Mouse (Mus musculus): ENCODE data around the gene Anxa11. TPM values are rescaled to one million over a fixed set of nuclear protein-coding genes. Genes with fewer than 3 reads are reported as not detected.
"Not testable (repeated sequence)": the region's sequence is repeated elsewhere in the genome, so short reads cannot be mapped to it uniquely, and the experiment has no call there.

Gene Anxa11
- polyA plus RNA-seq, 1 experiment: 113 TPM

DNA sequence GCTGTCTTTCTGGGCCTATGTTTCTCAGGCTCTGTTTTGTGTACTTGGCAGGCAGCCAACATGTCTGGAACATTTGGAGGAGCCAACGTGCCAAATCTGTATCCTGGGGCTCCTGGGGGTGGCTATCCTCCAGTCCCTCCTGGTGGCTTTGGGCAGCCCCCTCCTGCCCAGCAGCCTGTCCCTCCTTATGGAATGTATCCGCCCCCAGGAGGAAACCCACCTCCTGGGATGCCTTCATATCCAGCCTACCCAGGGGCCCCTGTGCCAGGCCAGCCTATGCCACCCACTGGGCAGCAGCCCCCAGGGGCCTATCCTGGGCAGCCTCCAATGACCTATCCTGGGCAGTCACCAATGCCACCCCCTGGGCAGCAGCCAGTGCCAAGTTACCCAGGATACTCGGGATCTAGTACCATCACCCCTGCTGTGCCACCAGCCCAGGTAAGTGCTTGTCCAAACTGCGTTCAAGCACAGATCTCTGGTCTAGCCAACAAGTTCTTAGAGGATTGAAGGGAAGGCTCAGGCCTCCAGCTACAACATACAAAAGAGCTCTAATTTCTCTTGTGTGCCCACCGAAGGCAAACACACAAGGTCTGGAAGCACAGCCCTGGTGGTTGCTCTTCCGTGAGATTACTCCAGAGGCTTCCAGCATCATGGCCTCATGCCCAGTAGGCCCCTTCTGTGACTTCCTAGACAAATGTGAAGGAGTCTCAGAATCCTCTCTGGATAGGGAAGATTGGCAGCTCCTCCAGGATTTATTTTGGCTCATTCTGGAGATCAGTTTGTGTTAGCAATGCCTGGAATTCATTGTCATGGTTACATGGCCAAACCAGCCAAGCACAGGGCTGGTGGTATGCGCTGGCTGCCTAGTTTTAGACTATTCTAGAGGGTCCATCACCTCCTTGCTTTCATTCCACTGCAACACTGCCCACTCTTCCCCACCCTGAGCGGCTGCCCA is 30.8 kb downstream of the Anxa11 start:
- 92% methylated on average over 8 of the region's 8 CpGs for WGBS
- Histone ChIP-seq H3K4me3 (ENCODE audit: control insufficient read depth, insufficient read depth, low read length) (no peak overlapping the region), H3K27ac (ENCODE audit: control insufficient read depth, insufficient read depth, low read length) (no peak overlapping the region), H3K27me3 (ENCODE audit: control insufficient read depth, insufficient read depth, low read length) (no peaks in the 10 kb centered on the region), H3K4me1 (replicated peaks; ENCODE audit: control insufficient read depth, insufficient read depth, low read length) (peaks cover 4% of the 10 kb centered on the region; the same call in 1 of the 2 replicates), H3K36me3 (ENCODE audit: control insufficient read depth, insufficient read depth, low read length) (peaks cover 16% of the 10 kb centered on the region; the same call in 1 of the 2 replicates)
- no peak for DNase-seq
- TF ChIP-seq CTCF (IDR thresholded peaks at IDR 0.05; ENCODE audit: borderline replicate concordance, control insufficient read depth, extremely low read depth, insufficient read depth, low read length, poor library complexity) (no peak), POLR2A (IDR thresholded peaks at IDR 0.05; ENCODE audit: control insufficient read depth, extremely low read depth, insufficient read depth, low read length, poor library complexity) (no peak)

GRCm38 (mm10) chr14:25876640-25877039 is 34.7 kb downstream of the Anxa11 start:
- H3K4me3 ChIP-seq (ENCODE audit: control insufficient read depth, insufficient read depth, low read length); H3K4me1 ChIP-seq (replicated peaks; ENCODE audit: control insufficient read depth, insufficient read depth, low read length); H3K27ac ChIP-seq (ENCODE audit: control insufficient read depth, insufficient read depth, low read length); DNase-seq; H3K27me3 ChIP-seq (ENCODE audit: control insufficient read depth, insufficient read depth, low read length): not testable (repeated sequence)
- WGBS: no CpG with 5 or more reads among the region's 7 CpGs
- H3K36me3 ChIP-seq (ENCODE audit: control insufficient read depth, insufficient read depth, low read length): peaks cover 16% of the 10 kb centered on the region; the same call in 1 of the 2 replicates

DNA sequence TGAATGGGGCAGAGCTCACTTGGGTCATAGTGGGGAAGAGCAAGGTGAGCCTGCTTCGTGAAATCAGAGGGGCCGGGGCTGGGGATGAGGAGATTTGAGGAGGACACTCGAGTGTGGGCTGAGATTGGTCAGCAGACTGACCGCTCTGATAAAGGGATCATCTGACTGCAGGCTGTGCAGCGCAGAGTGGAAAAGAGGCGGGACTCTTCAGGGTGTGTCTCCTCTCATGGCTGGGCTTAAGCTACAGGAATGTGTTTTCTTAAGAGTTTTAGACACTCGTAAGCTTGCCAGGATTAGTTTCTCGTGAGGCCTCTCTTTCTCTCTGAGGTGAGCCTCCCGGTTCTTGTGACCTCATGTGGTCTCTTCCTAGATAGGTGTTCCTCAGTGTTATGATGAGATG is 39.8 kb downstream of the Anxa11 start:
- H3K4me3 ChIP-seq (ENCODE audit: control insufficient read depth, insufficient read depth, low read length); DNase-seq; H3K27ac ChIP-seq (ENCODE audit: control insufficient read depth, insufficient read depth, low read length); H3K27me3 ChIP-seq (ENCODE audit: control insufficient read depth, insufficient read depth, low read length); H3K4me1 ChIP-seq (replicated peaks; ENCODE audit: control insufficient read depth, insufficient read depth, low read length); H3K36me3 ChIP-seq (ENCODE audit: control insufficient read depth, insufficient read depth, low read length): not testable (repeated sequence)
- no CpG with 5 or more reads among the region's 9 CpGs for WGBS

- H3K4me3 ChIP-seq (ENCODE audit: control insufficient read depth, insufficient read depth, low read length); DNase-seq: not testable (repeated sequence)
- no CpG with 5 or more reads among the region's 12 CpGs for WGBS
Observed at GRCm38 (mm10) chr14:25885886-25886285, 43.9 kb downstream of the Anxa11 start.

GRCm38 (mm10) chr14:25894566-25894965 is 52.6 kb downstream of the Anxa11 start:
- not testable (repeated sequence) for DNase-seq; H3K27me3 ChIP-seq (ENCODE audit: control insufficient read depth, insufficient read depth, low read length); H3K27ac ChIP-seq (ENCODE audit: control insufficient read depth, insufficient read depth, low read length); H3K4me3 ChIP-seq (ENCODE audit: control insufficient read depth, insufficient read depth, low read length); H3K4me1 ChIP-seq (replicated peaks; ENCODE audit: control insufficient read depth, insufficient read depth, low read length); H3K36me3 ChIP-seq (ENCODE audit: control insufficient read depth, insufficient read depth, low read length)
- no CpG with 5 or more reads among the region's 3 CpGs for WGBS

More at GRCm38 (mm10) chr14:25885886-25886285, 43.9 kb downstream of the Anxa11 start:
- not testable (repeated sequence) for H3K27ac ChIP-seq (ENCODE audit: control insufficient read depth, insufficient read depth, low read length); H3K27me3 ChIP-seq (ENCODE audit: control insufficient read depth, insufficient read depth, low read length); H3K4me1 ChIP-seq (replicated peaks; ENCODE audit: control insufficient read depth, insufficient read depth, low read length); H3K36me3 ChIP-seq (ENCODE audit: control insufficient read depth, insufficient read depth, low read length)

GRCm38 (mm10) chr14:25895686-25896085 is 53.7 kb downstream of the Anxa11 start:
- H3K4me3 ChIP-seq (ENCODE audit: control insufficient read depth, insufficient read depth, low read length); H3K4me1 ChIP-seq (replicated peaks; ENCODE audit: control insufficient read depth, insufficient read depth, low read length); H3K27ac ChIP-seq (ENCODE audit: control insufficient read depth, insufficient read depth, low read length); H3K27me3 ChIP-seq (ENCODE audit: control insufficient read depth, insufficient read depth, low read length); H3K36me3 ChIP-seq (ENCODE audit: control insufficient read depth, insufficient read depth, low read length); DNase-seq: not testable (repeated sequence)
- no CpG with 5 or more reads among the region's 7 CpGs for WGBS

DNA sequence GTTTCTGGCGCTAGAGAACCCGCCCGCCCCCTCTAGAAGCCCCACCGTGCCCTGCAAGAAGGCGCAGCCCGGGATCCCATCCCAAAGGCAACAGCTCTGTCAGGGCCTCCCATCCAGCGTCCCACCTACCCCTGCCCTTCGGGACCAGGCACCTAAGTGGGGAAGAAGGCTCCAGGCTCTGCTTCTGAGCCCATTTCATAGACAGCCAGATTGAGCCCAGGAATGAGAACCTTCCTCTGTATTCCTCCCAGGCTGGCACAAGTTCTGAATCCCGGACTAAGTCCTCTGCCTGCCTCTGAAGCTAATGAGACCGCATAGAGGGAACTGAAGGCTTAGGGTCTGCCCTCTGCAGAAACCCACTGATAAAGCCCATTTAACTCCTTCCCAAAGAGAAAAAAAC is 61.0 kb downstream of the Anxa11 start, which contains the start of gene Plac9a:
Gene Plac9a, minus strand, starts transcription at position 101 of the 400 bp plus-strand sequence.
- not testable (repeated sequence) for H3K36me3 ChIP-seq (ENCODE audit: control insufficient read depth, insufficient read depth, low read length); H3K27ac ChIP-seq (ENCODE audit: control insufficient read depth, insufficient read depth, low read length); H3K27me3 ChIP-seq (ENCODE audit: control insufficient read depth, insufficient read depth, low read length); DNase-seq; H3K4me3 ChIP-seq (ENCODE audit: control insufficient read depth, insufficient read depth, low read length); H3K4me1 ChIP-seq (replicated peaks; ENCODE audit: control insufficient read depth, insufficient read depth, low read length)
- WGBS: no CpG with 5 or more reads among the region's 10 CpGs

- H3K27ac ChIP-seq (ENCODE audit: control insufficient read depth, insufficient read depth, low read length); H3K27me3 ChIP-seq (ENCODE audit: control insufficient read depth, insufficient read depth, low read length); H3K4me1 ChIP-seq (replicated peaks; ENCODE audit: control insufficient read depth, insufficient read depth, low read length); H3K36me3 ChIP-seq (ENCODE audit: control insufficient read depth, insufficient read depth, low read length); H3K4me3 ChIP-seq (ENCODE audit: control insufficient read depth, insufficient read depth, low read length); DNase-seq: not testable (repeated sequence)
- 90% methylated on average over 1 of the region's 5 CpGs for WGBS
Observed at GRCm38 (mm10) chr14:25905243-25905642, 63.3 kb downstream of the Anxa11 start.

DNA sequence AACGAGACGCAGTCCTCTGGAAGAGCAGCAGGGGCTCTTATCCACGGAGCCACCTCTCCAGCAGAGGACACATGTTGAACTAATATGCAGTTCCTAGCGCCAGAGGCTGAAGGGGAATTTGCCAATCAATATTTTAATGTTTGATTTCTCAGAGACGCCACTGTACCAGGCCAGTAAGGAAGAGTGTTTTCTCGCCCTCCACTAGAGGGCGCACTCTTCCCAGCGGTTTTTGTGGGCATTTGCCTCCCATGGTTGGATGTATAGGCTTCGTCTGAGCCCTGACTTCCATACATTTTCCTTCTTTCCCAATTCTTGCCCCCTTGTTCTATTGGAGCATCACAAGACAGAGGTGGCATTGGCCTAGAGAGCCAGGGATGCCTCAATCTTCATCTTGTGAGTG is 65.3 kb downstream of the Anxa11 start:
- not testable (repeated sequence) for H3K27ac ChIP-seq (ENCODE audit: control insufficient read depth, insufficient read depth, low read length); DNase-seq; H3K36me3 ChIP-seq (ENCODE audit: control insufficient read depth, insufficient read depth, low read length); H3K4me1 ChIP-seq (replicated peaks; ENCODE audit: control insufficient read depth, insufficient read depth, low read length); H3K27me3 ChIP-seq (ENCODE audit: control insufficient read depth, insufficient read depth, low read length); H3K4me3 ChIP-seq (ENCODE audit: control insufficient read depth, insufficient read depth, low read length)
- no CpG with 5 or more reads among the region's 9 CpGs for WGBS

- H3K4me3 ChIP-seq (ENCODE audit: control insufficient read depth, insufficient read depth, low read length); H3K36me3 ChIP-seq (ENCODE audit: control insufficient read depth, insufficient read depth, low read length); H3K4me1 ChIP-seq (replicated peaks; ENCODE audit: control insufficient read depth, insufficient read depth, low read length); DNase-seq; H3K27me3 ChIP-seq (ENCODE audit: control insufficient read depth, insufficient read depth, low read length); H3K27ac ChIP-seq (ENCODE audit: control insufficient read depth, insufficient read depth, low read length): not testable (repeated sequence)
- no CpG with 5 or more reads among the region's 8 CpGs for WGBS
Observed at GRCm38 (mm10) chr14:25908976-25909375, 67.0 kb downstream of the Anxa11 start.

Measured in thymus, adult 2 months (tissue).